Mouse (Mus musculus) forebrain, embryonic 13.5 days (tissue): Measurements from ENCODE around the gene Sh3kbp1. TPM values are rescaled to one million over a fixed set of nuclear protein-coding genes. Genes with fewer than 3 reads are reported as not detected.

Source experiments
- ATAC-seq: fragments of 200-750 bp; cut with Nextera tagmentation; 2 replicates; pipeline ENCODE4 v1.8.0; 2017
- H3K27ac ChIP-seq: fragments of 300-500 bp; sonication (generic); 2 replicates; pipeline ENCODE4 v1.5.1; 2015; ENCODE audit warnings: inconsistent platforms, mild to moderate bottlenecking, moderate library complexity
- H3K27me3 ChIP-seq: fragments of 300-500 bp; sonication (generic); 2 replicates; pipeline ENCODE4 v1.6.1; 2015; ENCODE audit warnings: mild to moderate bottlenecking, inconsistent platforms
- H3K36me3 ChIP-seq: fragments of 300-500 bp; sonication (generic); 2 replicates; pipeline ENCODE4 v1.6.1; 2015; ENCODE audit warnings: mild to moderate bottlenecking, inconsistent platforms; ENCODE audit not compliant: poor library complexity, severe bottlenecking
- H3K4me1 ChIP-seq: fragments of 300-500 bp; sonication (generic); 2 replicates; pipeline ENCODE4 v1.6.1; 2015; ENCODE audit warnings: inconsistent platforms
- H3K4me2 ChIP-seq: fragments of 300-500 bp; sonication (generic); 2 replicates; pipeline ENCODE4 v1.6.1; 2015; ENCODE audit warnings: inconsistent platforms, mild to moderate bottlenecking, moderate library complexity
- H3K4me3 ChIP-seq: fragments of 300-500 bp; sonication (generic); 2 replicates; pipeline ENCODE4 v1.5.1; 2015; ENCODE audit warnings: mild to moderate bottlenecking, inconsistent platforms
- H3K9ac ChIP-seq: fragments of 300-500 bp; sonication (generic); 2 replicates; pipeline ENCODE4 v1.6.1; 2015; ENCODE audit warnings: mild to moderate bottlenecking, inconsistent platforms
- H3K9me3 ChIP-seq: fragments of 300-500 bp; sonication (generic); replicated peaks from 2 replicates; pipeline ENCODE4 v1.6.1; 2016; ENCODE audit warnings: inconsistent platforms
- WGBS: fragments of 180-500 bp; shearing (Covaris S2); methylation state at CpG from one replicate; pipeline ENCODE4 v1.1.7; 2015; 5-methylcytosine and 5-hydroxymethylcytosine counted together
- polyA plus RNA-seq: library from polyadenylated mRNA; unstranded; fragments of >200 nt; fragmentation: Nextera tagmentation; extraction: Ambion mirVana; gene quantifications from 2 replicates; pipeline ENCODE4 v1.2.1, GENCODE M21; 2015

The Sh3kbp1 gene
- polyA plus RNA-seq, 1 experiment from 2014 or later = 33.4 TPM

DNA sequence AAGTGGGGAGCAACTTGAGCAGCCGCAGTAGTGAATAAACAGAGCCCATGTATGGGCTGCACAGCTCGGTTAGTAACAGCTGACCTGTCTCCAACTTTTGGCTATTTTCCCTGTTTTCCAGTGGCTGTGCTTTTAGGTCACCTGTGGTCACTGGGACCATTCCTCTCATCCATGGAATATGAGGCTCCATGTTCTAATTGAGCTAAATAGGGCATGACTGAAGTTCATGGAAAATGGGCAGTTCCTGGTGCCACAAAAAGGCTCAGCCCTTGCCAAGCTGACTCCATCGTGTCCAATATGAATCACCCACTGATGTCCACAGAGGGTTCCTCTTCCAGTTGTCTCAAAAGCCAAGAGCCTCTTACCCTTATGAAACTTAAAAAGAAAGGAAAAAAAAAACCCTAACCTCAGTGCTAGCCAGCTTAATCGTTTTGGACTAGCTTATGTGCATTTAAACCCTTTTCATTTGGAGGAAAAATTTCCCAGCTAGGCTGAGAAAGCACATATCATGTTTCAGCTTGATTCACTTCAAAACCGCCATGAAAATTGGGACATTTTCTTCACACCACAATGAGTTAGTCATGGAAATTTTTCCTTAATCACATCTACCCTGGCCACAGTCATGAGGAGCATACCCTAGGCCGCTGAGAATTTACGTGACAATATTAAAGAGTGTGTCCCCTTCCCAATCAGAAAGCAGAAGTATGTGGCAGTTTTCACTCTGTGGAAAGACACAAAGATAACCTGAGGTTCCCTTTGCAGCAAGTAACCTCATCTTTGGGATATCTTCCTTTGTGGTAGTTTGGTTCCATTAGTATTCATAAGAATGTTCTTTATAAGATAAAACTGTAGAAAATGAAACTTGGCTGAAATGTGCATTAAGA is 326.7 kb downstream of the Sh3kbp1 start:
- Histone ChIP-seq H3K9me3 (no peaks in the 10 kb centered on the region), H3K27ac (no peak overlapping the region), H3K4me3 (no peak overlapping the region), H3K36me3 (no peaks in the 10 kb centered on the region), H3K27me3 (peaks cover 14% of the 10 kb centered on the region; the same call in 1 of the 2 replicates), H3K4me1 (no peaks in the 10 kb centered on the region), H3K4me2 (no peak overlapping the region), H3K9ac (no peak overlapping the region)
- ATAC-seq = no peak
- 89% methylated on average over 7 of the region's 7 CpGs for WGBS

DNA sequence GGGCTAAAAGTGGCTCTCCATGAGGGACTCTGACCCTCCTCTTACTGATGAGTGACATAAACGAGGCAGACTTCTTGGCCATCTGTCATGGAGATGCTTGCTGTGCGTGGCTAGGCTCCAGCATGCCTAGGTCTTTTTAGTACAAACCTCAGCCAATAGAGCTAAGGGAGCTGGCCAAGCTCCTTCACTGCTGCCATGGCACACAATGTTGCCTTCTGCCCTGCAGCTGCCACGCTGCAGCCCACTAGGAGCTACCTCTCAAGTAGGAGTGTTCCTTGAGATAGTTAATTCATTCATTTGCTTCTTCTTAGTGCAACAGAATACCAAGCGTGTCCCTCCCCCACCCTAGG is 327.3 kb downstream of the Sh3kbp1 start:
- Histone ChIP-seq H3K9me3 (no peaks in the 10 kb centered on the region), H3K27ac (no peak overlapping the region), H3K4me2 (no peak overlapping the region), H3K27me3 (peaks cover 14% of the 10 kb centered on the region; the same call in 1 of the 2 replicates), H3K4me1 (no peaks in the 10 kb centered on the region), H3K4me3 (no peak overlapping the region), H3K36me3 (no peaks in the 10 kb centered on the region), H3K9ac (no peak overlapping the region)
- WGBS = 77% methylated on average over 4 of the region's 4 CpGs
- ATAC-seq = no peak

DNA sequence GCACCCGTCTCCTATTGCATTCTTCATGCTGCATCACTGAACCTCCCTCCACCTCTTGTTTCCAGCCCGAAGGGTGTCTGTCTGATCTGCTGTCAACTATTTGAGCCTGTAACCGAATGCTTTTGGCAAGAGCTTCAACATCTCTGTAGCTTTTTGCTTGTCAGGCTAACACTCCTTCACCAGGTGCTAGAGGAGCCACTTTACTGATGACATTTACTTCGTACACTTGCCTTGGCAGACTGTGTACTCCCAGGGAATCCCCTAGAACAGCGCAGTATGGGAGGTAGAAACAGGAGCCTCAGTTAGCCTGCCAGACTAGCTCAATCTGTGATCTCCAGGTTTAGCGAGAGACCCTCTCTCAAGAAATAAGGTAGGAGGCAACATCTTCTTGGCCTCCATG is 328.4 kb downstream of the Sh3kbp1 start:
- Histone ChIP-seq H3K27ac (no peak overlapping the region), H3K9ac (no peak overlapping the region), H3K27me3 (peaks cover 14% of the 10 kb centered on the region; the same call in 1 of the 2 replicates), H3K36me3 (no peaks in the 10 kb centered on the region), H3K4me2 (no peak overlapping the region), H3K4me1 (no peaks in the 10 kb centered on the region), H3K4me3 (no peak overlapping the region), H3K9me3 (no peaks in the 10 kb centered on the region)
- WGBS = 88% methylated on average over 6 of the region's 6 CpGs
- ATAC-seq = no peak

DNA sequence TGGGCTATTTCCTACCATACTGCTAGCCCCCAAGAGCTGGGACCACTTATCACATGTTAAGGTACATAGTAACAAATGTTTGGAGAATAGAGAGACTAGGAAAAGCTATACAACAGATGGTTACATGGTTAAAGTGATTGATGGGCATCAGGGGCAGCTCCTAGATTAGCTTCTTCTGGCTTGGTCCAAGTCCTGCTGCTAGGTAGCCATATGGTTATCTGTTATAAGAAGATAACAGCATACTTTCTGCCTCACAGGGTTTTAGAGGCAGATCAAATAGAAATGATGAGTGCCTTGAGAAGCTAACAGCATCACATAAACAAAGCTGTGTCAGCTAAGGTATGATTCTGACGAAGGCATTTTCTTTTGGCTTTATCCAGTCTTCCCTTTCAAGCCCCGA is 334.3 kb downstream of the Sh3kbp1 start:
- Histone ChIP-seq H3K27ac (no peak overlapping the region), H3K9me3 (no peaks in the 10 kb centered on the region), H3K4me2 (no peak overlapping the region), H3K36me3 (no peaks in the 10 kb centered on the region), H3K4me1 (no peaks in the 10 kb centered on the region), H3K27me3 (peaks cover 3% of the 10 kb centered on the region; the same call in 1 of the 2 replicates), H3K4me3 (no peak overlapping the region), H3K9ac (no peak overlapping the region)
- no peak for ATAC-seq
- whole genome bisulfite sequencing = 89% methylated on average over 2 of the region's 2 CpGs

DNA sequence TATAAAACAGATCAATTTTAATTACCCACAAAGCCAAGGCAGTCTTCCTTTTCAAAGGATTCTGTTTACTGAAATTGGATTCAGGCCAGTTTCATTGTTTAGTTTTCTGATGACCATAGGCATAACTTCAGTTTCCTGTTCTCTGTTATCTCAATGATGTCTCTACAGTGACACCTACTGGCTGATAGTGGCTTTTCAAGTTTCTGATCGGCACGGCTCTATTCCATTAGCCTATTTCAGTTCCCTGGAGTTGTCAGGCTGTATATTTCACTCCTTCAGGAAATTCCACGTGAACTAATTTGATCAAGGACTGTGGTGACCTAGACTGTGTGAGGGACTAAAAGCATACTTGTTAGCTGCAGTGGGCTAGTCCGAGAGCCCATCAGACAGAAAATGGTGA is 336.2 kb downstream of the Sh3kbp1 start:
- Histone ChIP-seq H3K27me3 (no peaks in the 10 kb centered on the region), H3K4me1 (no peaks in the 10 kb centered on the region), H3K4me3 (no peak overlapping the region), H3K27ac (no peak overlapping the region), H3K4me2 (no peak overlapping the region), H3K9ac (no peak overlapping the region), H3K36me3 (no peaks in the 10 kb centered on the region), H3K9me3 (no peaks in the 10 kb centered on the region)
- peak; percentile 67 for ATAC-seq
- 30% methylated on average over 4 of the region's 4 CpGs for WGBS

DNA sequence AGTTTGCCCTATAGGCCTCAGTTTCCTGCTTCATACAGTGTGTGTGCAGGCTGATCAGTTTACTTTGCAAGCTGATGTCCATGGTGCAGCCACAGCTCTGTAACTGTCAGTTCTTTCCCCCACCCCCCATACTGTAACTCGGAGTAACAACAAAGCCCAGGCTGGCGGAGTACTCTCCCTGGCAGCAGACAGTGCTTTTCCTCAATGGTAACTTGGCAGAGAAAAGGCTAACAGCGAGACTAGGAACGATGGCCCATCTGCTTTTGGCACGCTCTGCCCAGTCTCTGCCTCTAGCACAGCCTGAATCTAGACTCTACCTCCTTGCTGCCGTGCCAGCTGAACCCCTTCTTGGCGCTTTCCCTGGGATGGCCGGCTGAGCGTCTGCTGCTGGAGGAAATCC is 336.9 kb downstream of the Sh3kbp1 start:
- peak; percentile 77; the same call in 1 of the 2 replicates for ATAC-seq
- H3K4me2 ChIP-seq = no peak overlapping the region
- H3K4me1 ChIP-seq = no peaks in the 10 kb centered on the region
- H3K9ac ChIP-seq = no peak overlapping the region
- no peak overlapping the region for H3K4me3 ChIP-seq
- H3K27ac ChIP-seq = no peak overlapping the region
- no peaks in the 10 kb centered on the region for H3K36me3 ChIP-seq
- 84% methylated on average over 9 of the region's 9 CpGs for WGBS
- H3K9me3 ChIP-seq = no peaks in the 10 kb centered on the region
- no peaks in the 10 kb centered on the region for H3K27me3 ChIP-seq

DNA sequence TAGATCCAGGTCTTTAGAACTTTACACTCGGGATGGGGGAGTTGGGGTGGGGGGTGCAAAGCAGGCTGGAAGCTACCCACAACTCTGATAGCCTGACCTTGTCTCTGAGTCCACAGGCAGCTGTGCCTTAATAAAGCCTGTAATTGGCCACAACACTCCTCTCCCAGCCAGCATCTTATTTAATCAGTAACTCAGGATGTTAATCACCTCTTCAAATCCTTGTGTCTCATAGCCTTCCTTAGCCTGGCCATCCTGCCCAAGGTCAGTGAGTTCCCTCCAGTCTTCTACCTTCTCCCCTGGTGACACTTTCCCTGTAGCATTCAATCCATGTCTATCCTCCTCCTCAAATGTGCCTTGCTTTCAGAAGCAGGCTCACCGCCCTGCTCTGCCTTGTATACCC is 342.0 kb downstream of the Sh3kbp1 start:
- H3K27me3 ChIP-seq = no peaks in the 10 kb centered on the region; the same call in 1 of the 2 replicates
- H3K27ac ChIP-seq = no peak overlapping the region
- no peak overlapping the region for H3K4me2 ChIP-seq
- H3K36me3 ChIP-seq = no peaks in the 10 kb centered on the region
- H3K9ac ChIP-seq = no peak overlapping the region
- ATAC-seq = no peak
- no peak overlapping the region for H3K4me3 ChIP-seq
- no peaks in the 10 kb centered on the region for H3K4me1 ChIP-seq
- 98% methylated on average over 2 of the region's 2 CpGs for WGBS
- no peaks in the 10 kb centered on the region for H3K9me3 ChIP-seq

DNA sequence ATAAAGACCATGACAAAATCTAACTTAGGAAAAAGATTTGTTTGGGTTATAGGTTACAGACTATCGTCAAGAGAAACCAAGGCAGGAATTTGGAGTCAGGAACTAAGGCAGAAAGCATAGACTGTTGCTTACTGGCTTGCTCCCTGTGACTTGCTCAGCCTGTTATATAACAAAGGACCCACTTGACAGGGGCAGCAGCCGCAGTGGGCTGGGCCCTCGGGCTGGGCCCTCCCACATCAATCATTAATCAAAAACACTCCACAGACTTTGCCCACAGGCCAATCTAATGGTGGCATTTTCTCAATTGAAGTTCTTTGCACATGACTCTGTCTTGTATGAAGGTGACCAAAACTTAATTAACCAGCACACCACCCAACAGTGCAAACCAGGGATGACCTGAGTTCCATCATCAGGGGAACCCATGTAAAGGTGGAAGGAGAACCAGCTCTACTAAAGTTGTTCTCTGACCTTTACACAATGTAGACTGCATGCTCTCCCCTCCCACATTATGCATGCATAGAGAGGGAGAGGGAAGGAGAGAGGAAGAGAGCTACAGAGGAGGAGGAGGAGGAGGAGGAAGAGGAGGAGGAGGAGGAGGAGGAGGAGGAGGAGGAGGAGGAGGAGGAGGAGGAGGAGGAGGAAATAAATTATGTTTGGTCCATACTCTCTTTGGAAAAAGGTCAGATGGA is 344.2 kb downstream of the Sh3kbp1 start:
- Histone ChIP-seq H3K4me2 (no peak overlapping the region), H3K27me3 (no peaks in the 10 kb centered on the region; the same call in 1 of the 2 replicates), H3K4me3 (no peak overlapping the region), H3K27ac (no peak overlapping the region), H3K9ac (no peak overlapping the region), H3K9me3 (no peaks in the 10 kb centered on the region), H3K36me3 (no peaks in the 10 kb centered on the region), H3K4me1 (no peaks in the 10 kb centered on the region)
- ATAC-seq = no peak
- WGBS = 64% methylated on average over 3 of the region's 3 CpGs

DNA sequence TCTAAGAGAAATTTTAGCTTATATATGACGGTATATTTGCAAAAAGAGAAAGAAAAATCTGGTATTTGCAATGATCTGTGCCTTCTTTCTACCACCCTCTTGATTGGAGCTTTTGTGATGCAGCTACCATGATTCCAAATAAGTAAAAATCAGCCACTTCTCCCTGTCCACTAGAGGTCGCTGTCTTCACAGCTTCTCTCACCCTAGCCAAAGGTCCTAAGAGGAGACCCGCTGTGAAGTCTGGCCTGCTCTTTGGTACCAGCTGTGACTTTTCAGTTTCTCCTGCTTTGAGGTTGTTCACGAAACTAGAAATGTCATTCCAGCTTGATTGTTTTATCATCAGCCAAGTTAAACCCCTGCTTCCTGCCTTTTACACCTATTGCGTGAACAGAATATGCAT is 346.7 kb downstream of the Sh3kbp1 start:
- Histone ChIP-seq H3K9ac (no peak overlapping the region), H3K9me3 (no peaks in the 10 kb centered on the region), H3K4me3 (no peak overlapping the region), H3K4me2 (no peak overlapping the region), H3K27me3 (no peaks in the 10 kb centered on the region; the same call in 1 of the 2 replicates), H3K36me3 (no peaks in the 10 kb centered on the region), H3K4me1 (no peaks in the 10 kb centered on the region), H3K27ac (no peak overlapping the region)
- whole genome bisulfite sequencing = 30% methylated on average over 5 of the region's 5 CpGs
- ATAC-seq = no peak

DNA sequence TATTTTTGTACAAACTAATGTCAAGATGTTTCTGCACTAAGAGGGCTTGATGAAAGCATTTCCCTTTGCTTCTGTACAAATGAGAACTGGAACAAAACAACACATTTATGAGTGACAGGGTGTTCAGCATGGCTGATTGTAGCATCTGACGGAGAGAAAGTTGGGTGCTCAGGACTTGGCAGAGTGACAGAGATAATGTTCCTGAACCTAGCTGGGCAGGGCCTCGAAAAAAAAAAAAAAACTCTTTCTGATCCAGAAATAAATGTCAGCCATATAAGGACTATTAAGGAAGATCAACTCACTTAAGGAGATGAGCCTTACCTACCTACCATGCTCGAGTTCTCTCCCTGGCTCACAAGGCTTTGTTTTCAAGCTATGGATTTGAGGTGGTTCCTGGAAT is 349.2 kb downstream of the Sh3kbp1 start:
- Histone ChIP-seq H3K9ac (no peak overlapping the region), H3K4me2 (no peak overlapping the region), H3K27me3 (no peaks in the 10 kb centered on the region; the same call in 1 of the 2 replicates), H3K4me1 (no peaks in the 10 kb centered on the region), H3K27ac (no peak overlapping the region), H3K36me3 (no peaks in the 10 kb centered on the region), H3K4me3 (no peak overlapping the region), H3K9me3 (no peaks in the 10 kb centered on the region)
- ATAC-seq = no peak
- 62% methylated on average over 3 of the region's 3 CpGs for WGBS

DNA sequence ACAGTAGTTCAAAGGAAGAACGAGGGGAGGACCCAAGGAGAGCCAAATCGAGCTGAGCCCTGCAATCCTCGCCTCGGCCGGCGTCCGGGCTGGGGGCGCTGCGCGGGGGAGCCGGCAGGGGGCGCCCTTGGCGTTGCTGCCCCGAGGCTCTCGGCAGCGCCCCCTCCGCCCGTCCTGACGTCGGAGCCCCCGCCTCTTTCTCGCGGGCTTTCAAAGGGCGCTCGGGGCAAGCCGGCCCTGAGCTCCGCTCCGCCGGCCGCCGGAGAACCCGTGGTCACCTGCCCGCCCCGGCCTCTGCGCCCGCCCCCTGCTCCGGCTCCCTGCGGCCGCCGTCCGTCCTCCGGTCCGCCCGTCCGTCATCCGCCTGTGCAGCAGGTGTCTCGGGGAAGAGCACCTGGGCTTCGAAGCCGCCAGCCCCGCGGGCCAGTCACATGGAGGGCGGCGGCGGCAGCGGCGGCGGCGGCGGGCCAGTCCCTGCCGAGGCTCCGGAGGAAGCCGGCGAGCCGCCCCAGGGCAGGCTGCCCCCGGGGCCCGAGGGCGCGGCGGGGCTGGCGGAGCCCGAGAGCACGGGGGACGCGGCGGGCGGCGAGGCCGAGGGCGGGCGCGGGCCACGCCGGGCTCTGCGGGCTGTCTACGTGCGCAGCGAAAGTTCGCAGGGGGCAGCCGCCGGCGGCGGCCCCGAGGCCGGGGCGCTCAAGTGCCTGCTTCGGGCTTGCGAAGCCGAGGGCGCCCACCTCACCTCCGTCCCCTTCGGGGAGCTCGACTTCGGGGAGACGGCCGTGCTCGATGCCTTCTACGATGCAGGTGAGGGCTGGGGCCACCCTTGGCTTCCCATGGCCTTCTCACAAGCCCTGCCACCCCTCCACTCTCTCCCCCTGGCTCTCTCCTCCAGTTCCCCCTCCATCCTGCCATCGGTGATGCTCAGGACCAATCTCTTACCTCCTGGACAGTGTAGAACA is 361.2 kb downstream of the Sh3kbp1 start, which contains the start of gene Map3k15:
TSS of gene Map3k15 (plus strand) at position 432 of the 959 bp plus-strand sequence.
- Histone ChIP-seq H3K9ac (peak within 1 kb of the TSS; percentile 57), H3K9me3 (no peaks in the 10 kb centered on the region), H3K4me2 (peak within 1 kb of the TSS; percentile 69), H3K4me3 (peak within 1 kb of the TSS; percentile 44), H3K27me3 (peaks cover 10% of the 10 kb centered on the region; the same call in 1 of the 2 replicates), H3K36me3 (no peaks in the 10 kb centered on the region), H3K27ac (no peak within 1 kb of the TSS), H3K4me1 (no peaks in the 10 kb centered on the region)
- 42% methylated on average over 36 of the region's 108 CpGs for WGBS
- ATAC-seq = peak; percentile 77
